Mouse (Mus musculus): ENCODE data around the gene Tbc1d9b.

DNA sequence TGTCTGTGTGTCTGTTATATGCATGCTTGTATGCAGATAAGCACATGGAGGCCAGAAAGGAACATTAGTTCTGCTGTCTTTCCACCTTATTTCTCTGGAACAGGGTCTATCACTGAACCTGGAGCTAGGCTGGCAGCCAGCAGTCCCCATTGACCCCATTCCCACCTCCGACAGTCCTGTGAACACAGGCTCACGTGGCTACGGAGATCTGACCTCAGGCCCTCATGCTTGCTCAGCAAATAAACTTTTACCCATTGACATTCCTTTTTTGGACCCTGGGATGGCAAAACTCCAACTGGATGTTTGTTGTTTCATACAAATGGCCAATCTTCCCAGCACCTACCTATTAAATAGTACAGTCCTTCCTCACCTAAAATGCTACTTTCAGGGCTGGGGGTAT, 45.2 kb downstream of the Tbc1d9b start:
- no peak for TF ChIP-seq HCFC1 (IDR thresholded peaks at IDR 0.05; ENCODE audit: borderline replicate concordance, insufficient read depth, low read length)
- no peak for TF ChIP-seq ZC3H11A (IDR thresholded peaks at IDR 0.05; ENCODE audit: borderline replicate concordance, low read depth, low read length)
- no peak for TF ChIP-seq CHD2 (IDR thresholded peaks at IDR 0.05; ENCODE audit: low read depth, low read length)

Data from ES-E14 (cell line).